Mouse (Mus musculus): ENCODE results near the gene Cbln4.

DNA sequence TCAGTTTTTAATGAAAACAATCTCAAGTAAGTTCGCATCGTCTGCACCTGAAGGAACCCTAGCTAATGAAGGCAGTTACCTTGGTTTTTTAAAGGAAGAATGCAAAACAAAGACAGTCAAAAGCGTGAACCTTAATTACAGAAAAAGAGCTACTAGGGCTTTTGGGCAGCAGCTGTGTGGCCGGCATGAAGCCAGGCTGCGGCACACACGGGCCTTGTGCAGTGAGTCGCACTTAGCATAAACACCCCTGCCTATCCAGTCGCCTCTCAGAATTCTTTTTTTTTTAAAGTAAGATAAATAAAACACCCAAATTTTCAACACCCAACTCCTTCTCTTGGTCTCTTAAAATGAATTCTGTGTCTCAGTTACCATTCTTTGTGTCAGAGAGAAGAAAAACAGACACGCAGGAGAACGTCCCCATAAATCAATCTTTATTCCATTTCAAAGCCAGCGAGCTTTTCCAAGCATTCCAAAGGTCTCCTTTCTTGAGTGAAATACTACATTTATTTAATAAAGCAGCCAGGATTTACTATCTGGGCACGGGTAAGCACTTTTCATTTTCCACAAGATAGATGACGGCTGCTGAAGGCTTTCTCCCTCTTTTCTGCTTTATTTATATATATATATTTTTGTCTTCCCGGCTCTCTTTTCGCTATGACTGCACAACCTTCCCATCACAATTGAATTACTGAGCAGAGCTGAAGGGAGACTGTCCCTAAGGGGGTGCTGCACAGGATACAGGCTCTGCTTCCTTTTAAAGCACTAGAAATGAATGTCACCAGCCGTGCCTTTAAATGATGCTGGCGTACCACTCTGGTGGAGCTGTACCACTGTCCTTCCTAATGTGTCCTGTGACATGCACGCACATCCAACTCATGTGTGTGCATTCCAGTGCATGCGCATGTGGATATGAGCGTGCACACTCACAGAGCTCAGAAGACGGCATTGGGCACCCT, 39.0 kb downstream of the Cbln4 start:
- TF ChIP-seq REST (IDR thresholded peaks at IDR 0.05; ENCODE audit: insufficient read depth, insufficient read length) (no peak), MAX (IDR thresholded peaks at IDR 0.05; ENCODE audit: low read depth) (no peak), POLR2A (IDR thresholded peaks at IDR 0.05; ENCODE audit: insufficient read length, low read depth) (no peak), TCF12 (IDR thresholded peaks at IDR 0.05; ENCODE audit: insufficient read depth, poor library complexity, severe bottlenecking) (no peak), CEBPB (IDR thresholded peaks at IDR 0.05; ENCODE audit: insufficient read depth, poor library complexity, severe bottlenecking) (no peak), MYOG (IDR thresholded peaks at IDR 0.05; ENCODE audit: control insufficient read depth in 1 of 3, insufficient read depth in 1 of 3, insufficient read length in 2 of 3, low read depth in 2 of 3) (no peak), E2F4 (IDR thresholded peaks at IDR 0.05; ENCODE audit: insufficient read depth) (no peak)

All from myocyte (in vitro differentiated cells).